Comparison of ENCODE assay signal across 8 mouse cellular contexts in the genomic region with DNA sequence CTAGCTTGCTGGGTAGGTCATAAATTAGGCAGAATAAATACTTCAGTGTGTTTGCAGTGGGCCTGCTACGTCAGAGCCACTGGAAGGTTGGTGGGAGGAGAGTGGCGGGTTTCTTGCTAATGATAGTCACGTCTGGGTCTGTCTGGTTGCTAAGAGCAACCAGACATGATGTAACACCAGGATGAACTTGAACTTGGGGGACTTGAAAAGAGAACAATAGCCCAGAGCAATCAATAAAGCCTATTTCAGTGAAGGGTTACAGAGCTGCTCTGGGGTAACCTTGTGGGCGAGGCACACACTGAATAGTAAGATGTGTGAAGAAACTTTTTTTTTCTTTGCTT.
A peak's percentile ranks its signal among the peaks of the same experiment; 100 is the strongest.
DNase-seq lines count a peak whose midpoint lies in the region; ATAC-seq and TF ChIP-seq lines count a peak whose summit lies in the region.

No protein-coding gene starts in this region.

- H3K4me3 ChIP-seq in gastrocnemius, adult 2 months = no peak overlapping the region
- H3K4me3 ChIP-seq in liver, embryonic 16.5 days (ENCODE audit: low read depth, low read length) = no peak overlapping the region
- no peak overlapping the region for H3K4me3 ChIP-seq in stomach, embryonic 14.5 days (ENCODE audit: low read depth, low read length)

- no peak overlapping the region for H3K4me2 ChIP-seq in liver, embryonic 16.5 days (ENCODE audit: low read depth, low read length)
- H3K4me2 ChIP-seq in stomach, embryonic 14.5 days (replicated peaks; ENCODE audit: low read depth, low read length) = 0 out of 2 replicates have a peak overlapping the region, but pooled peaks have one; percentile 16

- peaks cover 2% of the 10 kb centered on the region; the same call in 1 of the 2 replicates for H3K27me3 ChIP-seq in liver, embryonic 16.5 days (ENCODE audit: control insufficient read depth, insufficient read depth, low read depth, low read length)
- H3K27me3 ChIP-seq in stomach, embryonic 14.5 days (ENCODE audit: control insufficient read depth, insufficient read depth, low read length) = no peaks in the 10 kb centered on the region

- TF ChIP-seq CTCF in gastrocnemius, adult 2 months (IDR thresholded peaks at IDR 0.05) = no peak

- no peaks in the 10 kb centered on the region for H3K36me3 ChIP-seq in liver, embryonic 16.5 days (ENCODE audit: control insufficient read depth, insufficient read depth)
- no peaks in the 10 kb centered on the region for H3K36me3 ChIP-seq in stomach, embryonic 14.5 days (ENCODE audit: control insufficient read depth, insufficient read depth, low read length)

- whole genome bisulfite sequencing in liver, embryonic 16.5 days (ENCODE audit: insufficient replicate concordance) = 23% methylated on average over 4 of the region's 4 CpGs
- 11% methylated on average over 4 of the region's 4 CpGs for WGBS in stomach, embryonic 14.5 days

- no peak overlapping the region for H3K9ac ChIP-seq in liver, embryonic 16.5 days (ENCODE audit: low read depth, low read length)
- H3K9ac ChIP-seq in stomach, embryonic 14.5 days (replicated peaks; ENCODE audit: low read depth, low read length) = no peak overlapping the region

- no peaks in the 10 kb centered on the region for H3K9me3 ChIP-seq in liver, embryonic 16.5 days (replicated peaks; ENCODE audit: control insufficient read depth, low read length)
- no peaks in the 10 kb centered on the region for H3K9me3 ChIP-seq in stomach, embryonic 14.5 days (ENCODE audit: control insufficient read depth, low read depth, low read length)

- peak; percentile 7; the same call in 1 of the 2 replicates for ATAC-seq in liver, embryonic 16.5 days (ENCODE audit: low read depth)
- ATAC-seq in stomach, embryonic 14.5 days (ENCODE audit: insufficient number of reproducible peaks, insufficient read depth, low FRiP score, low read depth) = peak; percentile 81

- intact Hi-C loops in gastrocnemius, adult 2 months (cut with DNase I) = loop anchor here (1.0 to 10.0 kb wide), 5 partner anchors 104 to 357 kb away; a partner anchor contains a TSS

- peak overlapping the region; percentile 85 for H3K27ac ChIP-seq in gastrocnemius, adult 2 months
- no peak overlapping the region for H3K27ac ChIP-seq in liver, embryonic 16.5 days (ENCODE audit: low read length)
- peak overlapping the region; percentile 84 for H3K27ac ChIP-seq in stomach, embryonic 14.5 days (ENCODE audit: low read length)

- no peak for DNase-seq in gastrocnemius, adult 2 months
- DNase-seq in gastrocnemius, postnatal 4 days (ENCODE audit: low spot score in 2 of 2) = no peak
- DNase-seq in R1 (ENCODE audit: low read depth, low spot score) = peak; percentile 65
- DNase-seq in forelimb bud, embryonic 11.5 days (ENCODE audit: low read depth, low spot score) = peak; percentile 95
- DNase-seq in urinary bladder, postnatal 25 days (ENCODE audit: low spot score) = no peak
- DNase-seq in urinary bladder, postnatal 10 days (ENCODE audit: low spot score) = no peak

- peaks cover 2% of the 10 kb centered on the region; the same call in 1 of the 2 replicates for H3K4me1 ChIP-seq in liver, embryonic 16.5 days (ENCODE audit: control insufficient read depth, low read depth, low read length)
- H3K4me1 ChIP-seq in stomach, embryonic 14.5 days (ENCODE audit: control insufficient read depth, insufficient read depth, low read length) = peaks cover 40% of the 10 kb centered on the region

Comparison
In these comparisons a context has a peak if more than half of its experiments do, and no peak if none do; other contexts are left out.
1. DNase-seq: peak in R1 (single experiment) and forelimb bud, embryonic 11.5 days (single experiment); none in gastrocnemius, adult 2 months (single experiment), gastrocnemius, postnatal 4 days (0 of 2), urinary bladder, postnatal 25 days (single experiment) and urinary bladder, postnatal 10 days (single experiment).